9 mouse cellular contexts compared by ENCODE assay signal in the genomic region with DNA sequence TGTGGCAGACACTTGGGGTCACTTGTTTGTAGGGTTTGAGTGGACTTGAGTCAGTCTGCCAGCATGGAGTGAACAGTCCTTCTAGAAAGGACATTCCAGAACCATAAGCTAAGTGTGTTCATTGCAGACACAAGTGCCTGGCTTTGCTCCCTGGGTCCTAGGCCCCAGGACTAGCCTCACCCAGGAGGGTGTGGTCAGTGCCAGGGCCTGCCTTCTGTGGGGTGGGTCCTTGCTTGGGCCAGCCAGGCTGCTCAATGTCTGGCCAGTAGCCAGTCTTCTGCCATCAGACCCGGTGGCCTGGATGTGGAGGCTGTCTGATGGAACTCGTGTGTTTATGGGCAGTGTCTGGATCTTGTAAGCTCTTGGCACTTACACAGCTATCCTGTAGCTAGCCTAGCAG. TPM values are rescaled to one million over a fixed set of nuclear protein-coding genes. Genes with fewer than 3 reads are reported as not detected.
DNase-seq lines count a peak whose midpoint lies in the region; ATAC-seq and TF ChIP-seq lines count a peak whose summit lies in the region.
"Had no signal": no experiment of that assay in that cellular context is flagged by ENCODE, and none has a peak within 500 bp of the region (broad histone marks: within the 10 kb centered on the region; RNA-seq: fewer than 3 reads in every experiment).

No protein-coding gene starts in this region.

- no peaks in the 10 kb centered on the region for H3K27me3 ChIP-seq in kidney, embryonic 15.5 days
- no peaks in the 10 kb centered on the region for H3K27me3 ChIP-seq in lung, postnatal 0 days (replicated peaks; ENCODE audit: insufficient read depth, low read length)

- 52% methylated on average over 2 of the region's 2 CpGs for WGBS in kidney, embryonic 15.5 days
- 9% methylated on average over 2 of the region's 2 CpGs for WGBS in lung, postnatal 0 days

- no peak for ATAC-seq in kidney, embryonic 15.5 days (replicated peaks; ENCODE audit: low FRiP score)
- ATAC-seq in lung, postnatal 0 days, result peak; percentile 98

- TF ChIP-seq CTCF in cortical plate, adult 2 months (IDR thresholded peaks at IDR 0.05; ENCODE audit: extremely low read depth, insufficient read depth, low read length), result no peak
- 0 out of 2 replicates have a peak, but pooled peaks have one; percentile 3 for TF ChIP-seq CTCF in lung, postnatal 0 days (IDR thresholded peaks at IDR 0.05)

- no peaks in the 10 kb centered on the region for H3K9me3 ChIP-seq in kidney, embryonic 15.5 days (replicated peaks)
- H3K9me3 ChIP-seq in lung, postnatal 0 days (ENCODE audit: low read length), result no peaks in the 10 kb centered on the region
- H3K9me3 ChIP-seq: G1E had no signal

- intact Hi-C loops in heart, postnatal 14 days (cut with DNase I), result no loop called here

- peak; percentile 92 for TF ChIP-seq EP300 in lung, postnatal 0 days (IDR thresholded peaks at IDR 0.05)

- H3K4me3 ChIP-seq in kidney, embryonic 15.5 days (replicated peaks), result no peak overlapping the region
- no peak overlapping the region for H3K4me3 ChIP-seq in cortical plate, adult 2 months (ENCODE audit: insufficient read depth, low read length)
- H3K4me3 ChIP-seq in lung, postnatal 0 days (ENCODE audit: low read depth, low read length), result no peak overlapping the region

- no peaks in the 10 kb centered on the region for H3K4me1 ChIP-seq in kidney, embryonic 15.5 days
- no peaks in the 10 kb centered on the region for H3K4me1 ChIP-seq in cortical plate, adult 2 months (ENCODE audit: control insufficient read depth, insufficient read depth, low read length)
- peaks cover 15% of the 10 kb centered on the region for H3K4me1 ChIP-seq in lung, postnatal 0 days (ENCODE audit: insufficient read depth, low read depth, low read length)

- H3K9ac ChIP-seq in kidney, embryonic 15.5 days, result no peak overlapping the region
- H3K9ac ChIP-seq in lung, postnatal 0 days (replicated peaks; ENCODE audit: low read depth), result no peak overlapping the region

- peaks cover 100% of the 10 kb centered on the region for H3K36me3 ChIP-seq in kidney, embryonic 15.5 days
- peaks cover 40% of the 10 kb centered on the region for H3K36me3 ChIP-seq in lung, postnatal 0 days (ENCODE audit: insufficient read depth, low read length)

- no peak overlapping the region for H3K27ac ChIP-seq in kidney, embryonic 15.5 days
- H3K27ac ChIP-seq in cortical plate, adult 2 months (ENCODE audit: insufficient read depth, low read length), result peak overlapping the region; percentile 43; the same call in 1 of the 2 replicates
- H3K27ac ChIP-seq in lung, postnatal 0 days (ENCODE audit: low read length), result peak overlapping the region; percentile 90

- DNase-seq in kidney, adult 11 months, result peak; percentile 56
- peak; percentile 83 to 89 for DNase-seq in heart, postnatal 14 days
- peak; percentile 98 for DNase-seq in lung, postnatal 0 days (ENCODE audit: low spot score)
- no peak for DNase-seq in frontal cortex, postnatal 14 days (ENCODE audit: low spot score in 2 of 2)
- DNase-seq in layer of hippocampus, postnatal 10 days (ENCODE audit: low spot score in 2 of 2), result no peak
- no peak for DNase-seq in spleen, postnatal 4 days (ENCODE audit: low spot score in 2 of 2)

- H3K4me2 ChIP-seq in kidney, embryonic 15.5 days, result no peak overlapping the region
- no peak overlapping the region for H3K4me2 ChIP-seq in lung, postnatal 0 days (replicated peaks; ENCODE audit: low read depth, low read length)

- no peak for TF ChIP-seq POLR2A in cortical plate, adult 2 months (IDR thresholded peaks at IDR 0.05; ENCODE audit: extremely low read depth, insufficient read depth, low read length)

RNA-seq across cellular contexts. Expression of gene Crip2, which starts 7.5 kb away (rescaled TPM):
- 203 and 210 TPM in 2 replicates for polyA plus RNA-seq in kidney, embryonic 15.5 days (2015; fragmentation: Nextera tagmentation; extraction: Ambion mirVana)
- 263 and 281 TPM in 2 replicates for polyA plus RNA-seq in cortical plate, adult 2 months (2012; rRNA removed)
- 1,000 to 10,000 TPM; 1,350 to 1,351 TPM for total RNA-seq in heart, postnatal 14 days (2021)
- polyA plus RNA-seq in lung, postnatal 0 days (2015; fragmentation: Nextera tagmentation; extraction: Ambion mirVana), result 1,357 and 1,498 TPM in 2 replicates
- total RNA-seq in layer of hippocampus, postnatal 10 days (2021), result 100 to 1,000 TPM; 179 to 183 TPM

RNA-seq across cellular contexts. Expression of gene Crip1, which starts 13.5 kb away (rescaled TPM):
- polyA plus RNA-seq in kidney, embryonic 15.5 days (2015; fragmentation: Nextera tagmentation; extraction: Ambion mirVana), result 309 and 310 TPM in 2 replicates
- polyA plus RNA-seq in cortical plate, adult 2 months (2012; rRNA removed), result 67.6 and 70.7 TPM in 2 replicates
- total RNA-seq in heart, postnatal 14 days (2021), result 100 to 1,000 TPM; 198 to 224 TPM
- polyA plus RNA-seq in lung, postnatal 0 days (2015; fragmentation: Nextera tagmentation; extraction: Ambion mirVana), result 1,321 and 1,744 TPM in 2 replicates
- total RNA-seq in layer of hippocampus, postnatal 10 days (2021), result 10 to 100 TPM; 13.5 to 14.1 TPM

RNA-seq across cellular contexts. Expression of gene Tedc1, which starts 23.7 kb away (rescaled TPM):
- polyA plus RNA-seq in kidney, embryonic 15.5 days (2015; fragmentation: Nextera tagmentation; extraction: Ambion mirVana), result 40.2 and 42.0 TPM in 2 replicates
- polyA plus RNA-seq in cortical plate, adult 2 months (2012; rRNA removed), result 1.0 and 2.0 TPM in 2 replicates
- 1 to 10 TPM; 1.1 to 2.1 TPM for total RNA-seq in heart, postnatal 14 days (2021)
- polyA plus RNA-seq in lung, postnatal 0 days (2015; fragmentation: Nextera tagmentation; extraction: Ambion mirVana), result 2.5 and 2.6 TPM in 2 replicates
- 1 to 10 TPM; 3.0 to 3.3 TPM for total RNA-seq in layer of hippocampus, postnatal 10 days (2021)

RNA-seq across cellular contexts. Expression of gene Mta1, which starts 34.5 kb away (rescaled TPM):
- polyA plus RNA-seq in kidney, embryonic 15.5 days (2015; fragmentation: Nextera tagmentation; extraction: Ambion mirVana), result 16.0 and 16.3 TPM in 2 replicates
- 68.4 and 68.7 TPM in 2 replicates for polyA plus RNA-seq in cortical plate, adult 2 months (2012; rRNA removed)
- total RNA-seq in heart, postnatal 14 days (2021), result 10 to 100 TPM; 45.1 to 46.8 TPM
- polyA plus RNA-seq in lung, postnatal 0 days (2015; fragmentation: Nextera tagmentation; extraction: Ambion mirVana), result 10.5 and 12.2 TPM in 2 replicates
- total RNA-seq in layer of hippocampus, postnatal 10 days (2021), result 10 to 100 TPM; 87.3 to 89.5 TPM

RNA-seq across cellular contexts. Expression of gene Tmem121, which starts 53.2 kb away (rescaled TPM):
- polyA plus RNA-seq in kidney, embryonic 15.5 days (2015; fragmentation: Nextera tagmentation; extraction: Ambion mirVana), result 9.5 and 10.5 TPM in 2 replicates
- 40.1 and 40.7 TPM in 2 replicates for polyA plus RNA-seq in cortical plate, adult 2 months (2012; rRNA removed)
- under 1 TPM; 0.29 to 0.59 TPM for total RNA-seq in heart, postnatal 14 days (2021)
- 1.2 TPM in 2 replicates for polyA plus RNA-seq in lung, postnatal 0 days (2015; fragmentation: Nextera tagmentation; extraction: Ambion mirVana)
- total RNA-seq in layer of hippocampus, postnatal 10 days (2021), result 10 to 100 TPM; 30.5 to 33.9 TPM
- total RNA-seq: G1E had no signal
- polyA plus RNA-seq: G1E had no signal

Comparison
In these comparisons a context has a peak if more than half of its experiments do, and no peak if none do; other contexts are left out.
1. DNase-seq: peak in kidney, adult 11 months (single experiment), heart, postnatal 14 days (2 of 2) and lung, postnatal 0 days (single experiment); none in frontal cortex, postnatal 14 days (0 of 2), layer of hippocampus, postnatal 10 days (0 of 2) and spleen, postnatal 4 days (0 of 2).
2. RNA of gene Tedc1, which starts 23.7 kb away (polyA plus RNA-seq): 40.2 to 42.0 TPM in kidney, embryonic 15.5 days; 2.5 to 2.6 TPM in lung, postnatal 0 days and 1.0 to 2.0 TPM in cortical plate, adult 2 months; every median in the first group is over 10 times any median in the second.